Mouse (Mus musculus) G1E (cell line): ENCODE results near the gene Ptpn14. TPM values are rescaled to one million over a fixed set of nuclear protein-coding genes. Genes with fewer than 3 reads are reported as not detected.

Experiments
- ATAC-seq: 2 replicates; pipeline ENCODE4 v1.8.0; 2016; ENCODE audit warnings: mild to moderate bottlenecking; ENCODE audit not compliant: insufficient number of reproducible peaks, poor library complexity, low FRiP score, severe bottlenecking; ENCODE audit errors: extremely low read depth
- DNase-seq: peaks from one replicate; pipeline ENCODE4 v3.0.0; 2012; ENCODE audit warnings: low spot score
- H3K27me3 ChIP-seq: 2 replicates; pipeline ENCODE4 v1.6.1; 2012; ENCODE audit warnings: mild to moderate bottlenecking, low read length, inconsistent platforms; ENCODE audit not compliant: insufficient read depth
- H3K36me3 ChIP-seq: replicated peaks from 2 replicates; pipeline ENCODE3; 2012; ENCODE audit warnings: mild to moderate bottlenecking, inconsistent platforms
- H3K4me1 ChIP-seq: 2 replicates; pipeline ENCODE4 v1.6.1; 2012; ENCODE audit warnings: low read depth, low read length, inconsistent platforms, mixed read lengths; ENCODE audit not compliant: insufficient read depth
- H3K4me3 ChIP-seq: 2 replicates; pipeline ENCODE4 v1.5.1; 2012; ENCODE audit warnings: low read depth, mild to moderate bottlenecking, inconsistent platforms, low read length, moderate library complexity, mixed read lengths
- H3K9me3 ChIP-seq: replicated peaks from 2 replicates; pipeline ENCODE4 v1.6.1; 2012; ENCODE audit warnings: inconsistent platforms
- CTCF ChIP-seq: IDR thresholded peaks from 2 replicates; pipeline ENCODE4 v1.5.1; 2012; ENCODE audit warnings: low read depth, low read length, inconsistent platforms, mixed read lengths
- GATA1 ChIP-seq: IDR thresholded peaks from 2 replicates; pipeline ENCODE4 v1.6.1; 2012; ENCODE audit warnings: borderline replicate concordance, low read length, inconsistent platforms, mixed read lengths
- GATA2 ChIP-seq: IDR thresholded peaks from 2 replicates; pipeline ENCODE4 v1.6.1; 2012; ENCODE audit warnings: low read depth, low read length, inconsistent platforms, borderline replicate concordance
- POLR2AphosphoS5 ChIP-seq: IDR thresholded peaks from 2 replicates; pipeline ENCODE4 v1.6.1; 2012; ENCODE audit warnings: low read depth, low read length, inconsistent platforms; ENCODE audit not compliant: insufficient replicate concordance
- TAL1 ChIP-seq: conservative IDR thresholded peaks from 2 replicates; pipeline ENCODE4 v1.6.1; 2012; ENCODE audit warnings: low read depth, low read length, inconsistent platforms, mixed read lengths
- polyA plus RNA-seq: library from polyadenylated mRNA; stranded (reverse); fragments of >175 nt; gene quantifications from 2 replicates; pipeline ENCODE4 v1.2.3, GENCODE M21; 2012
- total RNA-seq, 2 experiments: library from RNA; stranded (forward) in 1 of 2; stranded (reverse) in 1 of 2; fragments of 200-1000 nt in 1 of 2; fragments of >200 nt in 1 of 2; fragmentation: Nextera tagmentation in 1 of 2; gene quantifications; 2 replicates each; pipeline ENCODE4 v1.2.3; 2014 to 2017

Ptpn14 gene
- total and polyA plus RNA-seq, 3 experiments: 0.11 TPM; not detected in 2

DNA sequence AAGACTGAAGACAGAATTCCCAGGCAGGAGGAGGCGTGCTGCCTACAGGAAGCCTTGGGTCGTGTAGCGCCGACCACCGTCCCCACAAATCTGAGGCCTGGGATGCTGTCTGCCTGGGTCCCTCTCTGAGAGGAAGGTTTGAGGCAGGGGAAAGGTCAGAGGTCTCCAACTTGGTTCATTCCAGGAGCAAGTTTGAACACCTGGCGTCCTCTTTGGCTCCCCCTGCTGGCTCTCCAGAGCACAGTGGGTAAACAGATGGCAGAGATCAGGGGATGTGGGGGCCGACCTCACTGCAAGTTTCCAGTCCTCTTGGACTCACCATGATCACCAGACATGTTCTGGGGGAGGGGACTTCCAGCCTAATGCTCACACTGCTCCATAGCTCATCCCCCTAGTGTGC is 154.8 kb downstream of the Ptpn14 start:
- H3K9me3 ChIP-seq: peaks cover 91% of the 10 kb centered on the region
- DNase-seq: no peak
- TF ChIP-seq CTCF (no peak), GATA1 (no peak), GATA2 (no peak), POLR2AphosphoS5 (no peak), TAL1 (no peak)
- no peaks in the 10 kb centered on the region for H3K36me3 ChIP-seq
- no peak for ATAC-seq
- no peaks in the 10 kb centered on the region for H3K4me1 ChIP-seq
- H3K4me3 ChIP-seq: no peak overlapping the region
- H3K27me3 ChIP-seq: peaks cover 2% of the 10 kb centered on the region; the same call in 1 of the 2 replicates

GRCm38 (mm10) chr1:189883531-189884170 is 155.6 kb downstream of the Ptpn14 start:
- no peak overlapping the region; the same call in 1 of the 2 replicates for H3K4me3 ChIP-seq
- H3K9me3 ChIP-seq: peaks cover 97% of the 10 kb centered on the region
- TF ChIP-seq GATA2 (no peak), CTCF (no peak), GATA1 (no peak), TAL1 (no peak), POLR2AphosphoS5 (no peak)
- H3K4me1 ChIP-seq: no peaks in the 10 kb centered on the region
- H3K36me3 ChIP-seq: no peaks in the 10 kb centered on the region
- ATAC-seq (no peak), DNase-seq (no peak)
- H3K27me3 ChIP-seq: peaks cover 2% of the 10 kb centered on the region; the same call in 1 of the 2 replicates

- no peak for ATAC-seq
- Histone ChIP-seq H3K9me3 (peaks cover 95% of the 10 kb centered on the region), H3K4me1 (no peaks in the 10 kb centered on the region), H3K27me3 (peaks cover 2% of the 10 kb centered on the region; the same call in 1 of the 2 replicates), H3K4me3 (no peak overlapping the region), H3K36me3 (no peaks in the 10 kb centered on the region)
- no peak for DNase-seq
- TF ChIP-seq GATA2 (no peak), TAL1 (no peak), GATA1 (no peak), CTCF (no peak), POLR2AphosphoS5 (no peak)
These were observed 156.9 kb downstream of the Ptpn14 start for GRCm38 (mm10) chr1:189884951-189885350.

DNA sequence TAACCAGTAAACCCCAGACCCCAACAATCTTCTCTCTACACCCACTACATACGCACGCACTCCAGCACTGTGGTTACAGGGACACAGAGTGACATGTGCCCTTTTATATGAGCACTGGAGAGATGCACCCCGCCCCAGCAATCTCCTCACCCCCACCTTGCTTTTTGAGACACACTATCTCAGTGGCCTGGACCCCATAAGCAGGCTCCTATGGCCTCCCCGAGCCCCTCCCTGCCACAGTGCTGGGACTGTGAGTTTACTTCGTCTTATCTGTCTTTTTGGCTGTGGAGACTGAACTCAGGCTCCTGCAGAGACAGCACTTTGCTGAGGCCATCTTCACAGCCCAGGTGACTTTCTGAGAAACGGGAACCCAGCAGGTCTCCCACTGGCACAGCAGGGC is 157.9 kb downstream of the Ptpn14 start:
- no peaks in the 10 kb centered on the region for H3K4me1 ChIP-seq
- H3K27me3 ChIP-seq: peaks cover 2% of the 10 kb centered on the region; the same call in 1 of the 2 replicates
- ATAC-seq (no peak), DNase-seq (no peak)
- no peaks in the 10 kb centered on the region for H3K36me3 ChIP-seq
- TF ChIP-seq GATA2: no peak
- no peak for TF ChIP-seq POLR2AphosphoS5
- no peak for TF ChIP-seq GATA1
- no peak for TF ChIP-seq CTCF
- TF ChIP-seq TAL1: no peak
- H3K9me3 ChIP-seq: peaks cover 95% of the 10 kb centered on the region
- H3K4me3 ChIP-seq: no peak overlapping the region

GRCm38 (mm10) chr1:189887518-189887917 is 159.4 kb downstream of the Ptpn14 start:
- Histone ChIP-seq H3K36me3 (no peaks in the 10 kb centered on the region), H3K9me3 (peaks cover 91% of the 10 kb centered on the region), H3K27me3 (peaks cover 2% of the 10 kb centered on the region; the same call in 1 of the 2 replicates), H3K4me1 (no peaks in the 10 kb centered on the region), H3K4me3 (no peak overlapping the region)
- DNase-seq (no peak), ATAC-seq (no peak)
- no peak for TF ChIP-seq GATA2
- TF ChIP-seq POLR2AphosphoS5: no peak
- no peak for TF ChIP-seq GATA1
- no peak for TF ChIP-seq CTCF
- TF ChIP-seq TAL1: no peak

DNA sequence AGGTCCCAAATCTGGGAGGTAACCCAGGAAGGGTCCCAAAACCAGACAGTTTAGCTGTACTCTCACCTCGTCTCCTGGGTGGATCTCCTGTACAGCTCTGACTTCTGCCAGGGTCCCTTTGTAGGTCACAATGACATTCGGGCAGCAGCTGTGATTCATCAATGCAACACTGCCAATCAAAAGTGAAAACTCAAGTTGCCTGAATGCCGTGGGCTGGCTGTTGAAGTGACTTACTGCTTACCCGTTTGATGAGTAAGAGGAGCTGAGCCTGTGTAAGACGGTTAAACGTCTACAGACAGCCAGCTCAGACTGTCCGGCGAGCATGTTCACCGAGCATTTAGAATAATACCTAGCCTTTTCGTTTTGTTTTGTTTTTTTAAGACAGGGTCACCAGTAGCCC is 160.7 kb downstream of the Ptpn14 start:
- H3K4me1 ChIP-seq: no peaks in the 10 kb centered on the region
- peaks cover 91% of the 10 kb centered on the region for H3K9me3 ChIP-seq
- no peak overlapping the region for H3K4me3 ChIP-seq
- DNase-seq (no peak), ATAC-seq (no peak)
- TF ChIP-seq TAL1: no peak
- no peak for TF ChIP-seq GATA1
- TF ChIP-seq CTCF: no peak
- no peak for TF ChIP-seq POLR2AphosphoS5
- no peak for TF ChIP-seq GATA2
- no peaks in the 10 kb centered on the region; the same call in 1 of the 2 replicates for H3K27me3 ChIP-seq
- no peaks in the 10 kb centered on the region for H3K36me3 ChIP-seq
